Mouse (Mus musculus): ENCODE measurements around the gene Scfd1.
A peak's percentile ranks its signal among the peaks of the same experiment; 100 is the strongest.

DNA sequence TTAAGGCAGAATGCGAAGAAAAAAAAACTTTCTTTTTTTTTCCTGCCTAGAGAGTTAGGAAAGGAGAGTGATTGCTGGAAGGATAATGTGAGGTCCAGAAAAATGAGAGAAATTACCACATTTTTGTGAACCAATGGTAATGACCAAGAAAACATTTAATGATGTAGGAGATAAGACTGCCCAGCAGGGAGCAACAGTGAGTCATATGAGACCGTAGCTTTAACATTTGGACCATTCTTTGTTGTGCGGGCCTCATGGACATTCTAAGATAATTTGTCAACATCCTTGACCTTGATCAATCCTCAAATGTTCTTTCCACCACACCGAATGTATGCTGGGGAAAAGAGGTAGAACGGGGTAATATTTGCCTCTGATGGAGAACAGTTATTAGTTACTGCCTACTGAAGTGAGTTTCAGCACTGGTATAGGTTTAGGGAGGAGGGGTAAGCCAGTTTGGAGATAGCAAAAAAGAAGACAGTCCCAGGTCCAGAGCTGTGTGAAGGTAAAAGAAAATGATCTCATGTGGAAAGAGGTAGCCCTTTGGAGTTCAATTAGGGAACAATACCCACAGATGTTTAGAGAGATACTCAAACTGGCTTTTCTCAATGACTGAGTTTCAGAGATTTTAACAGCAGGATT is 24.9 kb downstream of the Scfd1 start:
- TF ChIP-seq POLR2A (IDR thresholded peaks at IDR 0.05; ENCODE audit: borderline replicate concordance, extremely low read depth, insufficient read depth, insufficient read length, poor library complexity, severe bottlenecking) (no peak), CTCF (IDR thresholded peaks at IDR 0.05; ENCODE audit: borderline replicate concordance, extremely low read depth, insufficient read depth, insufficient read length) (peak; percentile 49; the same call in 1 of the 2 replicates)

Data from brain, embryonic 14.5 days (tissue).